Mouse (Mus musculus): Measurements from ENCODE around the gene Fus. TPM values are rescaled to one million over a fixed set of nuclear protein-coding genes. Genes with fewer than 3 reads are reported as not detected.

Fus gene
- polyA plus RNA-seq, 1 experiment from 2014 or later: 283 TPM

- H3K4me1 ChIP-seq (ENCODE audit: control insufficient read depth, insufficient read depth, low read length): no peaks in the 10 kb centered on the region
- no peaks in the 10 kb centered on the region for H3K27me3 ChIP-seq (ENCODE audit: control insufficient read depth, insufficient read depth, low read depth, low read length)
- 92% methylated on average over 9 of the region's 9 CpGs for WGBS
- no peak for ATAC-seq
- no peaks in the 10 kb centered on the region for H3K9me3 ChIP-seq (replicated peaks; ENCODE audit: control insufficient read depth, low read length, poor library complexity, severe bottlenecking)
- no peak overlapping the region for H3K27ac ChIP-seq (ENCODE audit: low read length)
- H3K4me3 ChIP-seq (ENCODE audit: low read depth, low read length): no peak overlapping the region
- H3K4me2 ChIP-seq (ENCODE audit: low read length): no peak overlapping the region
- H3K9ac ChIP-seq (ENCODE audit: low read depth, low read length): no peak overlapping the region
- no peaks in the 10 kb centered on the region for H3K36me3 ChIP-seq (ENCODE audit: control insufficient read depth, insufficient read depth, low read length)
These were observed 57.1 kb downstream of the Fus start for GRCm38 (mm10) chr7:128024364-128024763.

GRCm38 (mm10) chr7:128024932-128025331, 57.7 kb downstream of the Fus start:
- no peaks in the 10 kb centered on the region for H3K36me3 ChIP-seq (ENCODE audit: control insufficient read depth, insufficient read depth, low read length)
- no peaks in the 10 kb centered on the region for H3K9me3 ChIP-seq (replicated peaks; ENCODE audit: control insufficient read depth, low read length, poor library complexity, severe bottlenecking)
- H3K4me3 ChIP-seq (ENCODE audit: low read depth, low read length): no peak overlapping the region
- ATAC-seq: no peak
- no peaks in the 10 kb centered on the region for H3K27me3 ChIP-seq (ENCODE audit: control insufficient read depth, insufficient read depth, low read depth, low read length)
- no peak overlapping the region for H3K4me2 ChIP-seq (ENCODE audit: low read length)
- H3K4me1 ChIP-seq (ENCODE audit: control insufficient read depth, insufficient read depth, low read length): no peaks in the 10 kb centered on the region
- no peak overlapping the region for H3K27ac ChIP-seq (ENCODE audit: low read length)
- WGBS: 84% methylated on average over 4 of the region's 4 CpGs
- no peak overlapping the region for H3K9ac ChIP-seq (ENCODE audit: low read depth, low read length)

- ATAC-seq: no peak
- no peaks in the 10 kb centered on the region for H3K4me1 ChIP-seq (ENCODE audit: control insufficient read depth, insufficient read depth, low read length)
- H3K36me3 ChIP-seq (ENCODE audit: control insufficient read depth, insufficient read depth, low read length): no peaks in the 10 kb centered on the region
- no peaks in the 10 kb centered on the region for H3K9me3 ChIP-seq (replicated peaks; ENCODE audit: control insufficient read depth, low read length, poor library complexity, severe bottlenecking)
- H3K9ac ChIP-seq (ENCODE audit: low read depth, low read length): no peak overlapping the region
- no peak overlapping the region for H3K4me3 ChIP-seq (ENCODE audit: low read depth, low read length)
- no peak overlapping the region for H3K27ac ChIP-seq (ENCODE audit: low read length)
- no peak overlapping the region for H3K4me2 ChIP-seq (ENCODE audit: low read length)
- H3K27me3 ChIP-seq (ENCODE audit: control insufficient read depth, insufficient read depth, low read depth, low read length): no peaks in the 10 kb centered on the region
- 89% methylated on average over 4 of the region's 4 CpGs for WGBS
These were observed 58.1 kb downstream of the Fus start for GRCm38 (mm10) chr7:128025381-128025780.

DNA sequence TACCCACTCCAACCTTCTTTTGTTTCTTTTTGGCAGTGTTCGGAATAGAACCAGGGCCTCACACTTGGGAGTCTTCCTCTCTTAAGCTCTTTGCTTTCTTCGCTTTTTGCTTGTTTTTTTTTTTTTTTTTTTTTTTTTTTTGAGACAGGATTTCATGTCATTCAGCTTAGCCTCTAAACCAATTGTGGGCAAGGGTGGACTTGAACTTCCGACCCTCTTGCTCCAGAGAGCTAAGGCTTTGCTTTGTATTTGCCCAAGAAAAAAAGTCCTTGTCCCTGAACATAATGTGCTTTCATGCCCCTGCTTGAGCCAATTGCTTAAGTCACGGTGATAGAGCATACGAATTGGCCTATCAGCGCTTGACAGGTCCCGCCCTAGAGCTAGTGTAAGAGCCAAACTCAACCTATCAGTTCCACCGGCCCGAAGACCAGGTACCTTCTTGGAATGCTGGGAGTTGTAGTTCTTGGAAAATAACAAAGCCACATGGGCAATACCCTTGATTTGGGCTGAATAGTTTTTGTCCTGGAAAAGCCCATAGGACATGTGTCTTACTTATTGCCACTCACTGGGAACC, 64.2 kb downstream of the Fus start:
- no peak overlapping the region for H3K4me2 ChIP-seq (ENCODE audit: low read length)
- WGBS: 42% methylated on average over 9 of the region's 9 CpGs
- ATAC-seq: peak; percentile 80

DNA sequence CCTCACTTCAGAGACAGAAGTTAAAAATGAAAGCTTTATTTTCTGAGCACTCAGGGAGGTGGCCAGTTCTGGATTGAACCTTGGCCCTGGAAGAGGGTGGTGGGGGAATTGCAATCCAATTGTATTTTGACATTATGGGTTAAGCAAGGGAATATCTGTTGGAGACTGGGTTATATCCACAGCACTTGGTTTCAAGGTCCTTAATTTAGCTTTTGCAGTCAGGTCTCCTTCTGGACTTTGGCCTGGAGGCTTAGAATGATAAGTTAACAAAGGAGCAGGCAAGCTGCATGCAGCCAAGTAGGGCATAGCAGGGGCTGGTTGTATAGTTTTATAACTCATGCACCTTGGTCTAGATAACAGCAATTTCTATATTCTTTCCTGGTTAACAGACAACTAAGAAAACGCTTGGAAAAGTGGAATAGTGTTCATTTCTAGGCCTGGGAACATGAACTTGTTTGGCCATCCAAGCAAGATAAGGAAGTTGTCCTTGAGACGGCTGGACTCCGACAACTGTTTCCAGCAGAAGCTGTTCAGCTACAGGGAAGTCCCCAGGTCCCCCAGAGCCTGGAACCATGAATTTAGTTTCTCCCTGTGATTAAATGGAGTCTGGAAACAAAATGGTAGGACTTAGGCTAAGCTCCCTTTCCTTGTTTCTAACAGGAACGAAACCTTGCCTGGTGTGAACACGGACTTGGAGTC, 65.2 kb downstream of the Fus start:
- no peak for ATAC-seq
- H3K36me3 ChIP-seq (ENCODE audit: control insufficient read depth, insufficient read depth, low read length): no peaks in the 10 kb centered on the region
- no peak overlapping the region for H3K9ac ChIP-seq (ENCODE audit: low read depth, low read length)
- H3K27me3 ChIP-seq (ENCODE audit: control insufficient read depth, insufficient read depth, low read depth, low read length): no peaks in the 10 kb centered on the region
- no peaks in the 10 kb centered on the region for H3K4me1 ChIP-seq (ENCODE audit: control insufficient read depth, insufficient read depth, low read length)
- no peak overlapping the region for H3K27ac ChIP-seq (ENCODE audit: low read length)
- 91% methylated on average over 5 of the region's 5 CpGs for WGBS
- H3K4me2 ChIP-seq (ENCODE audit: low read length): no peak overlapping the region
- H3K9me3 ChIP-seq (replicated peaks; ENCODE audit: control insufficient read depth, low read length, poor library complexity, severe bottlenecking): no peaks in the 10 kb centered on the region
- H3K4me3 ChIP-seq (ENCODE audit: low read depth, low read length): no peak overlapping the region

More for the DNA sequence above, 64.2 kb downstream of the Fus start:
- Histone ChIP-seq H3K36me3 (ENCODE audit: control insufficient read depth, insufficient read depth, low read length) (no peaks in the 10 kb centered on the region), H3K9ac (ENCODE audit: low read depth, low read length) (no peak overlapping the region), H3K9me3 (replicated peaks; ENCODE audit: control insufficient read depth, low read length, poor library complexity, severe bottlenecking) (no peaks in the 10 kb centered on the region), H3K4me1 (ENCODE audit: control insufficient read depth, insufficient read depth, low read length) (no peaks in the 10 kb centered on the region), H3K27me3 (ENCODE audit: control insufficient read depth, insufficient read depth, low read depth, low read length) (no peaks in the 10 kb centered on the region), H3K4me3 (ENCODE audit: low read depth, low read length) (no peak overlapping the region), H3K27ac (ENCODE audit: low read length) (no peak overlapping the region)

GRCm38 (mm10) chr7:128032989-128033293, 65.7 kb downstream of the Fus start:
- no peaks in the 10 kb centered on the region for H3K36me3 ChIP-seq (ENCODE audit: control insufficient read depth, insufficient read depth, low read length)
- WGBS: 84% methylated on average over 3 of the region's 3 CpGs
- no peak overlapping the region for H3K4me3 ChIP-seq (ENCODE audit: low read depth, low read length)
- H3K4me1 ChIP-seq (ENCODE audit: control insufficient read depth, insufficient read depth, low read length): no peaks in the 10 kb centered on the region
- H3K27ac ChIP-seq (ENCODE audit: low read length): no peak overlapping the region
- H3K9me3 ChIP-seq (replicated peaks; ENCODE audit: control insufficient read depth, low read length, poor library complexity, severe bottlenecking): no peaks in the 10 kb centered on the region
- H3K27me3 ChIP-seq (ENCODE audit: control insufficient read depth, insufficient read depth, low read depth, low read length): no peaks in the 10 kb centered on the region
- no peak overlapping the region for H3K4me2 ChIP-seq (ENCODE audit: low read length)
- H3K9ac ChIP-seq (ENCODE audit: low read depth, low read length): no peak overlapping the region
- no peak for ATAC-seq

GRCm38 (mm10) chr7:128033616-128034015, 66.4 kb downstream of the Fus start:
- Histone ChIP-seq H3K27me3 (ENCODE audit: control insufficient read depth, insufficient read depth, low read depth, low read length) (no peaks in the 10 kb centered on the region), H3K9me3 (replicated peaks; ENCODE audit: control insufficient read depth, low read length, poor library complexity, severe bottlenecking) (no peaks in the 10 kb centered on the region), H3K4me2 (ENCODE audit: low read length) (no peak overlapping the region), H3K27ac (ENCODE audit: low read length) (no peak overlapping the region), H3K36me3 (ENCODE audit: control insufficient read depth, insufficient read depth, low read length) (no peaks in the 10 kb centered on the region), H3K4me3 (ENCODE audit: low read depth, low read length) (no peak overlapping the region), H3K4me1 (ENCODE audit: control insufficient read depth, insufficient read depth, low read length) (no peaks in the 10 kb centered on the region), H3K9ac (ENCODE audit: low read depth, low read length) (no peak overlapping the region)
- no peak for ATAC-seq
- WGBS: 96% methylated on average over 4 of the region's 4 CpGs

Other genes starting within 250 kb of the Fus start
- gene Ctf2, start 235.3 kb upstream of the Fus start, polyA plus RNA-seq (2015; fragmentation: Nextera tagmentation; extraction: Ambion mirVana): 0.10 TPM in 1 of 2 replicates, not detected in the other
- gene Fbxl19, start 222.9 kb upstream of the Fus start, polyA plus RNA-seq (2015; fragmentation: Nextera tagmentation; extraction: Ambion mirVana): 7.4 and 8.0 TPM in 2 replicates
- 8.8 TPM in 2 replicates for gene Orai3, start 197.6 kb upstream of the Fus start, polyA plus RNA-seq (2015; fragmentation: Nextera tagmentation; extraction: Ambion mirVana)
- 12.8 and 18.0 TPM in 2 replicates for gene Setd1a, start 190.8 kb upstream of the Fus start, polyA plus RNA-seq (2015; fragmentation: Nextera tagmentation; extraction: Ambion mirVana)
- gene Gm49388, start 181.8 kb upstream of the Fus start, polyA plus RNA-seq (2015; fragmentation: Nextera tagmentation; extraction: Ambion mirVana): not detected in 2 replicates
- 8.4 and 10.3 TPM in 2 replicates for gene Hsd3b7, start 166.9 kb upstream of the Fus start, polyA plus RNA-seq (2015; fragmentation: Nextera tagmentation; extraction: Ambion mirVana)
- gene Stx4a, start 143.2 kb upstream of the Fus start, polyA plus RNA-seq (2015; fragmentation: Nextera tagmentation; extraction: Ambion mirVana): 18.3 and 19.7 TPM in 2 replicates
- gene Stx1b, start 142.9 kb upstream of the Fus start, polyA plus RNA-seq (2015; fragmentation: Nextera tagmentation; extraction: Ambion mirVana): 66.5 and 82.2 TPM in 2 replicates
- 8.3 and 10.6 TPM in 2 replicates for gene Zfp646, start 91.2 kb upstream of the Fus start, polyA plus RNA-seq (2015; fragmentation: Nextera tagmentation; extraction: Ambion mirVana)
- 37.8 and 38.8 TPM in 2 replicates for gene Zfp668, start 90.6 kb upstream of the Fus start, polyA plus RNA-seq (2015; fragmentation: Nextera tagmentation; extraction: Ambion mirVana)
- 1.1 and 1.2 TPM in 2 replicates for gene Prss53, start 76.5 kb upstream of the Fus start, polyA plus RNA-seq (2015; fragmentation: Nextera tagmentation; extraction: Ambion mirVana)
- gene Gm21974, start 72.0 kb upstream of the Fus start, polyA plus RNA-seq (2015; fragmentation: Nextera tagmentation; extraction: Ambion mirVana): not detected in 2 replicates
- 55.1 and 59.5 TPM in 2 replicates for gene Vkorc1, start 71.8 kb upstream of the Fus start, polyA plus RNA-seq (2015; fragmentation: Nextera tagmentation; extraction: Ambion mirVana)
- 61.3 and 67.1 TPM in 2 replicates for gene Bckdk, start 63.4 kb upstream of the Fus start, polyA plus RNA-seq (2015; fragmentation: Nextera tagmentation; extraction: Ambion mirVana)
- gene Kat8, start 54.9 kb upstream of the Fus start, polyA plus RNA-seq (2015; fragmentation: Nextera tagmentation; extraction: Ambion mirVana): 46.9 and 48.3 TPM in 2 replicates
- 0.20 and 0.27 TPM in 2 replicates for gene Prss8, start 37.4 kb upstream of the Fus start, polyA plus RNA-seq (2015; fragmentation: Nextera tagmentation; extraction: Ambion mirVana)
- 12.2 and 13.4 TPM in 2 replicates for gene Prss36, start 20.7 kb upstream of the Fus start, polyA plus RNA-seq (2015; fragmentation: Nextera tagmentation; extraction: Ambion mirVana)
- 2.3 and 6.9 TPM in 2 replicates for gene Pycard, start 26.4 kb downstream of the Fus start, polyA plus RNA-seq (2015; fragmentation: Nextera tagmentation; extraction: Ambion mirVana)
- gene Trim72, start 36.5 kb downstream of the Fus start, polyA plus RNA-seq (2015; fragmentation: Nextera tagmentation; extraction: Ambion mirVana): not detected in 2 replicates
- 0.83 and 0.90 TPM in 2 replicates for gene Itgam, start 95.2 kb downstream of the Fus start, polyA plus RNA-seq (2015; fragmentation: Nextera tagmentation; extraction: Ambion mirVana)
- not detected in 2 replicates for gene Gm49368, start 95.2 kb downstream of the Fus start, polyA plus RNA-seq (2015; fragmentation: Nextera tagmentation; extraction: Ambion mirVana)
- 0.09 and 0.21 TPM in 2 replicates for gene Itgax, start 162.1 kb downstream of the Fus start, polyA plus RNA-seq (2015; fragmentation: Nextera tagmentation; extraction: Ambion mirVana)
- gene Itgad, start 186.9 kb downstream of the Fus start, polyA plus RNA-seq (2015; fragmentation: Nextera tagmentation; extraction: Ambion mirVana): not detected in 2 replicates
- 0.38 TPM in 1 of 2 replicates, not detected in the other for gene Cox6a2, start 238.9 kb downstream of the Fus start, polyA plus RNA-seq (2015; fragmentation: Nextera tagmentation; extraction: Ambion mirVana)

Data from midbrain, embryonic 16.5 days (tissue).